Comparison of ENCODE assay signal across 8 mouse cellular contexts in the genomic region with DNA sequence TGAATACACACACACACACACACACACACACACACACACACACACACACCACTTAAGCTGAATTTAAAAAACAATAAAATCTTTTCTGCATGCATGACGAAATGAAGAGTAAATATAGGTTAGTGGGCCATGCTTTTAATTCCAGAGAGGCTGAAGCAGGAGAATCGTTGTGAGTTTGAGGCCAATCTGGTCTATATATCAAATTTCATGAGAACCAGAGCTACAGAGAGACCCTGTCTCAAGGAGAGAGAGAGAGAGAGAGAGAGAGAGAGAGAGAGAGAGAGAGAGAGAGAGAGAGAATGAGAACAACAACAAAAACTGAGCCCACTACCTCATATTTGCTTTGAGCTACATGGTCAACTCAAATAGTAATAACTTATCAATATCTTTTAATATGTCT. TPM values are rescaled to one million over a fixed set of nuclear protein-coding genes. Genes with fewer than 3 reads are reported as not detected.
DNase-seq lines count a peak whose midpoint lies in the region; ATAC-seq and TF ChIP-seq lines count a peak whose summit lies in the region.

A gene (plus strand): TSS at position 301 of the 400 bp plus-strand sequence.

- intact Hi-C loops in gastrocnemius, postnatal 36 days (cut with DNase I) = no loop called here

- ATAC-seq in monocyte, adult 5-6 weeks (replicated peaks; ENCODE audit: insufficient number of reproducible peaks, low FRiP score, low TSS enrichment, poor library complexity, severe bottlenecking) = no peak

- DNase-seq in layer of hippocampus, adult 2 months (ENCODE audit: low spot score in 2 of 2) = no peak
- no peak for DNase-seq in layer of hippocampus, adult 11-12 months (ENCODE audit: low spot score)
- DNase-seq in adrenal gland, postnatal 36 days = no peak
- no peak for DNase-seq in gastrocnemius, postnatal 36 days
- DNase-seq in large intestine, adult 2 months (ENCODE audit: low read depth, low spot score) = no peak
- DNase-seq in frontal cortex, postnatal 10 days (ENCODE audit: low spot score in 2 of 2) = no peak
- no peak for DNase-seq in cerebellum, adult 11-12 months

- H3K4me3 ChIP-seq in layer of hippocampus, adult 2 months = no peak within 1 kb of the TSS

- no peak for TF ChIP-seq CTCF in layer of hippocampus, adult 2 months (conservative IDR thresholded peaks at IDR 0.05)

- 81% methylated on average over 2 of the region's 2 CpGs for WGBS in large intestine, adult 2 months

- H3K27ac ChIP-seq in layer of hippocampus, adult 2 months = no peak within 1 kb of the TSS

RNA-seq across cellular contexts. Expression of the gene that starts here (rescaled TPM):
- total RNA-seq in layer of hippocampus, adult 2 months (2021) = 100 to 1,000 TPM; 160 to 162 TPM
- 10 to 100 TPM; 60.6 to 74.1 TPM for total RNA-seq in adrenal gland, postnatal 36 days (2021)
- 10 to 100 TPM; 22.5 to 23.6 TPM for total RNA-seq in gastrocnemius, postnatal 36 days (2021)
- polyA plus RNA-seq in large intestine, adult 2 months (2012; rRNA removed) = 10.9 and 17.5 TPM in 2 replicates
- 96.6 to 144 TPM (median 103 TPM) in 3 replicates for total RNA-seq in monocyte, adult 5-6 weeks (2017)
